Mouse (Mus musculus): ENCODE measurements around the gene Mmgt2.

Mmgt2 gene

DNA sequence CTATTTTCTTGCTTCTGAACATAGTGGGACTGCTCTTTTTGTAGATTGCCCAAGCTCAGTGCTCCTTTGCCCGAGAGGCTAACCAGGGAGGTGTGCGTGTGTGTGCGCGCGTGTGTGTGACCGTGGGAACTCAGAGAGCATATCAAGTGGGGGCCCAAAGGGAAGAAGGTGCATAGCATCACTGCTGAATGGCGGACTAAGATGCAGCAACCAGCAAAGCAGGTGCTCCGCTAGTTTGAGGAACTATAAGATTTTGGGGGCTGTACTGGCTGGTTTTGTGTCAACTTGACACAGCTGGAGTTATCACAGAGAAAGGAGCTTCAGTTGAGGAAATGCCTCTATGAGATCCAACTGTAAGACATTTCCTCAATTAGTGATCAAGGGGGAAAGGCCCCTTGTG, 27.4 kb upstream of the Mmgt2 start:
- in situ Hi-C loops (cut with MboI): no loop called here

DNA sequence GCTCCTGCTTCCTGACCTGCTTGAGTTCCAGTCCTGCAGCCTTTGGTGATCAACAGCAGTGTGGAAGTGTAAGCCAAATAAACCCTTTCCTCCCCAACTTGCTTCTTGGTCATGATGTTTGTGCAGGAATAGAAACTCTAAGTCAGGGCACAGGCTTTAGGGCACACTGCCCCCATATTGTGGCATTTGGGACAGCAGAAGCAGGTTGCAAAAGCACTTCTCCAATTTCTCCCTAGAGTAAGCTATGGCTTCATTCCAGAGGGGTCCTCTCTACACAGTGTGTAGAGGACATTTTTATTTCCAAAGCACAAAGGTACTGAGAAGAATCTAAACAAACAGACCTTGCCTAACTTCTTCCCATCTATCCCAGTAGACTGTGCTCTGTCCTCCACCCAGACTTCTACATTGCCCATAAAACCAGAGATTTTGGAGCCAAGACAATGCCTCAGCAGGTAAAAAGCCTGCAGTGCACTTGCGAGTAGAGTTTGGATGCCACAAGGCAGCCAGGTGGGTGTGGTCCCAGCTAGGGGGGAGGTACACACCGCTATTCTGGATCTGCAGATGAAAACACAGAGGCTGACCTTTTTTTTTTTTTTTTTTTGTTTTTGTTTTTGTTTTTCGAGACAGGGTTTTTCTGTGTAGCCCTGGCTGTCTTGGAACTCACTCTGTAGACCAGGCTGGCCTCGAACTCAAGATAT, 26.7 kb upstream of the Mmgt2 start:
- in situ Hi-C loops (cut with MboI): no loop called here

DNA sequence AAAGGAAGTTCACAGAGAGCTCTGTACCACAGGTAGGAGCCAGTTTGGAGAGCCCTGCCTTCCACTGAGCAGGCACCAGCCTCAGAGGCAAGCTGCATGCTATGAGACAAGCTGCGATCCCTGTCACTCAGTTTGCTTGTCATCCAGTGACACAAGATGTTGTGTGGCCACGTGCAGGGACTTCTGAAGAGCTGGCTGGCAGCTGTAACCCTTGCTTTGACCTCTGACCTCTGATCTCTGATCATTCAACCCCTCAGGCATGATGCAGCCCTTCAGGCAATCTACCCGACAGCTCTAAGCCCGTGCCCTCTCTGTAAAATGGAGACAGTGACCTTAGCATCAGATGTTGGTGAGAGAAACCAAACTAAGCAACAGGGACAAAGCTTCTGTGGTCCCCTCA, 25.6 kb upstream of the Mmgt2 start:
- in situ Hi-C loops (cut with MboI): no loop called here

- in situ Hi-C loops (cut with MboI): no loop called here
Observed at GRCm38 (mm10) chr11:62624341-62625291, 23.8 kb upstream of the Mmgt2 start.

- in situ Hi-C loops (cut with MboI): no loop called here
Observed at GRCm38 (mm10) chr11:62629352-62630224, 18.9 kb upstream of the Mmgt2 start.

GRCm38 (mm10) chr11:62630225-62630821, 18.1 kb upstream of the Mmgt2 start:
- in situ Hi-C loops (cut with MboI): no loop called here

GRCm38 (mm10) chr11:62631138-62631537, 17.3 kb upstream of the Mmgt2 start:
- in situ Hi-C loops (cut with MboI): no loop called here

DNA sequence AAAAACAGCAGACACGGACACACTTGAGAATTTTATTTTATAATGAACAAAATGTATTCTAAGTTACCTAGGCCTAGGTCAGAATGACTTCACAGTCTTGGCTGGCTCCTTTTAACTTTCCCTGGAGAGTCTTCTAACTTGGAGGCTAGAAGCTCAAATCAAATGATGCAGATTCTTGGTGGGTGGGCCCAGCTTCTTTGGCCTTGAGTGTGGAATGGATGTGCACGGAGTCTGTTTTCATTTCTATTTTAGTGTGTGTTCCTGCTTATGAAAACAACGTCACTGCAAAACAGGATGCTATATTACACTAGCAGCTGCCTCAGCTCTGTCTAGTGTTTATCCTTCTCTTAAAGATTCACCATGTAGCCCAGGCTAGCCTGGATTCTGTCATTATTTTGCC, 13.1 kb upstream of the Mmgt2 start:
- in situ Hi-C loops (cut with MboI): no loop called here

- in situ Hi-C loops (cut with MboI): no loop called here
Observed at GRCm38 (mm10) chr11:62636105-62636839, 12.2 kb upstream of the Mmgt2 start.

DNA sequence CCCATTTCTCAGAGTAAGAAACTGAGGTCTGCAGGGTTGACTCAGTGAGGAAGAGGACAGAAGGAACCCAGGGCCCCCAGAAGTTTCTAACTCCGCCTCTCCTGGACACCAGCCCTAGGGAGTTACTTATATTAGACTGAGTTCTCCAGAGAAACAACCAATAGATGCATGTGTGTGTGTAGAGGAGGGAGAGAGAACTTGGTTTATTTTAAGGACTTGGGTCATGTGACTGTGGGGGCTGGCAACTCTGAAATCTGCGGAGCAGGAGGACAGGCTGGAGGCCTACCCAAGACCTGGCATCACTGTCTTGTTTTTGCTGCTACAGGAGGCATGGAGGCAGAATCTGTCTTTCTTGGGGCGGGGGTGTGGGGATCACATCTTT, 11.6 kb upstream of the Mmgt2 start:
- in situ Hi-C loops (cut with MboI): no loop called here

- in situ Hi-C loops (cut with MboI): no loop called here
Observed at GRCm38 (mm10) chr11:62637401-62637800, 11.1 kb upstream of the Mmgt2 start.

GRCm38 (mm10) chr11:62637806-62638205, 10.7 kb upstream of the Mmgt2 start:
- in situ Hi-C loops (cut with MboI): no loop called here

GRCm38 (mm10) chr11:62638402-62638801, 10.1 kb upstream of the Mmgt2 start:
- in situ Hi-C loops (cut with MboI): no loop called here

- in situ Hi-C loops (cut with MboI): no loop called here
Observed at GRCm38 (mm10) chr11:62640378-62640777, 8.1 kb upstream of the Mmgt2 start.

DNA sequence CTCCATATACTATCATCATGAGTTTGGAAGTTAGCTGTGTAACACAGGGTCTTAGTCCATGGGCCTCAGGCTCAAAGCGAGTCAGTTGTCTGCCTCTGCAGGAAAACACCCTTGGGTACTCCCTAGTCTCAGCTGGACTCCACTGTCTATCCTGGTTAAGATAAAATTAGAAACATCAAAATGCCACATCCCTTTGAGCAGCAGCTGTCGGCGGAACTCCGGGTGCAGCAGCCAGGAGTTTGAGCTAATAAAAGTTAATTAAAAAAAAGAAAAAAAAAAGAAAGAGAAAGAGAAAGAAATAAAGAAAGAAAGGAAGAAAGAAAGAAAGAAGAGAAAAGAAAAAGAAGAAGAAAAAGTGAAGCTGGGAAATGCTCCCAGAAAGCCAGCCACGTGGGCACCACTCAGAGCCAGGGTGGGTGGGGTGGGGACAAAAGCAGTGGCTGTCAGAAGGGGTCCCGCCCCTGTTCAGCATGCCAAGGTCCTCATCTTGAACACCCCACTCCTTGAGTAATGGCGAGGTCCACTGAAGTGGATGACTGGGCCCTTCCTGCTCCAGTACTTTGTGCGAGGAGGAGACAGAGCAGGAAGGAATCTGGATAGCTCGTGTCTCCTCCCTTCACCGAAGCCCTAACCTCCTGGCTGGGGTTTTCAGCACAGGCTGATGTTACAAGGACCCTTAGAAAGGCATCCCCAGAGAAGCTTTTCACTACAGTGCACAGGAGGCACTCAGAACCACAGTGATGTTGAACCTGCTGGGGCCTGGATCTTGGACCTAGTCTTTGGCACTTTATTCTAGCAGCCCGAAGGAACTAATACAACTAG, 6.2 kb upstream of the Mmgt2 start:
- in situ Hi-C loops (cut with MboI): no loop called here

- in situ Hi-C loops (cut with MboI): no loop called here
Observed at GRCm38 (mm10) chr11:62643011-62643631, 5.3 kb upstream of the Mmgt2 start.

GRCm38 (mm10) chr11:62643681-62644363, 4.6 kb upstream of the Mmgt2 start:
- in situ Hi-C loops (cut with MboI): no loop called here

DNA sequence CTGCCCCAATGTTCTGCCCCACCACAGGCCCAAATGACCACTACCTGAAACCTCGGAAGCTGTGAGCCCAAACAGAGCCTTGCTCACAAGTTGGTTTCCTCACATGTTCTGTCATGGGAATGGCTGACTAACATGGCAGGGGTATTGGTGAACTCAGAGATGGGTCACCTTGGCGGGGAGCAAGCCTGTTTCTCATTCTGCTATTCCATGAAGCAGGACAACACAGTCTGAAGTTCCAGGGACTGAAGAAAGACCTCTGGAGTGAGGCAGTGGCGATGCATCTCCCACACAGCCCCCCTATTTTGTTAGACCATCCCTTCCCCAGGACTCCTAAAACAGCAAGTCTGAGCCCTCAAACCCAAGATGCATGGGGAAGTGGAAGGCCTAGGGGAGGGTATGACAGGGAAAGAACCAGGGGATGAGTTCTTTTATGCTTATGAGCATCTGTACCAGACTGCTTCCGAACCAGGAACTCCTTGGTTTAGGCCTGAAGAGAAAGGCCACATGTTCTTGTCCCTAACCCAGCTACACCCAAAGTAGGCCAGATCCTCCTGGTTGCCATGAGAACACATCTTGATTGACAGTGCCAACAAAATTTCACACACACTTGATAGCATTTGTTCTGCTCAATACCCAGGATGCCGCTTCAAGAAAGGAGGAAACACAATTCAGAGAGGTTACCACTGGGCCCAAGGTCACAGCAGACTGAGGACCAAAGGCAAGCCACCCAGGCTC, 3.7 kb upstream of the Mmgt2 start:
- in situ Hi-C loops (cut with MboI): no loop called here

DNA sequence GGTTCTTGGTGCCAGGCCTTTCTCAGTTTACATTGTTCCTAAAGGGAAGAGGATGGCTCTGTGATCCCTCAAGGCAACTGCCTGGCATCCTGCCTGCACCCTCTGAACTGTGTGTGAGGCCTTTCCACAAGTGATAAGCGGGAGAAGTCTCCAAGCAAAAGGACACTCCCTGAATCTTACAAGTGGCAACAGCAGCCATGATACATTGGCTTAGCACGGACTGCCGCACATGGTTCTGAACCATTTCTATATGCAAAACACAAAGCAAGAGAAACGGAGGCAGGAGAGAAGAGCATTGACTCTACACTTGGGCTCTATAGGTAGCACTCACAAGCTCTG, 3.2 kb upstream of the Mmgt2 start:
- in situ Hi-C loops (cut with MboI): no loop called here
